Mouse (Mus musculus) ZHBTc4 (cell line): ENCODE measurements around the gene Slc35d3.

Experiments
- DNase-seq: peaks from one replicate; pipeline ENCODE4 v3.0.0-alpha.2; 2011; ENCODE audit warnings: low read depth, low spot score

Slc35d3 gene

GRCm38 (mm10) chr10:19835887-19836710, 15.2 kb downstream of the Slc35d3 start:
- DNase-seq: peak; percentile 50

- DNase-seq: no peak
Observed at GRCm38 (mm10) chr10:19834222-19834621, 17.0 kb downstream of the Slc35d3 start.

- DNase-seq: no peak
Observed at GRCm38 (mm10) chr10:19831072-19831849, 20.0 kb downstream of the Slc35d3 start.

GRCm38 (mm10) chr10:19820986-19821385, 30.3 kb downstream of the Slc35d3 start:
- DNase-seq: no peak

- no peak for DNase-seq
Observed at GRCm38 (mm10) chr10:19818723-19819355, 32.4 kb downstream of the Slc35d3 start.

- DNase-seq: no peak
Observed at GRCm38 (mm10) chr10:19815371-19815770, 35.9 kb downstream of the Slc35d3 start.

- DNase-seq: peak; percentile 39
Observed at GRCm38 (mm10) chr10:19811436-19812172, 39.7 kb downstream of the Slc35d3 start.

- no peak for DNase-seq
Observed at GRCm38 (mm10) chr10:19804763-19805162, 46.5 kb downstream of the Slc35d3 start.

- DNase-seq: no peak
Observed at GRCm38 (mm10) chr10:19802958-19803357, 48.3 kb downstream of the Slc35d3 start.
